Mouse (Mus musculus): ENCODE results near the gene Sox5. TPM values are rescaled to one million over a fixed set of nuclear protein-coding genes. Genes with fewer than 3 reads are reported as not detected.

Sox5 gene
- polyA plus RNA-seq, 1 experiment from 2014 or later = 49.3 TPM

GRCm38 (mm10) chr6:144453605-144454004 is 328.2 kb downstream of the Sox5 start:
- H3K36me3 ChIP-seq (replicated peaks) = no peaks in the 10 kb centered on the region
- ATAC-seq (replicated peaks) = no peak
- WGBS = 24% methylated on average over 7 of the region's 7 CpGs

GRCm38 (mm10) chr6:144453147-144453546 is 328.6 kb downstream of the Sox5 start:
- Histone ChIP-seq H3K9me3 (no peaks in the 10 kb centered on the region), H3K27ac (no peak overlapping the region), H3K4me1 (peaks cover 8% of the 10 kb centered on the region; the same call in 1 of the 2 replicates), H3K36me3 (replicated peaks) (no peaks in the 10 kb centered on the region), H3K4me2 (no peak overlapping the region), H3K4me3 (no peak overlapping the region), H3K27me3 (replicated peaks) (no peaks in the 10 kb centered on the region), H3K9ac (no peak overlapping the region)
- no peak for ATAC-seq (replicated peaks)
- 43% methylated on average over 1 of the region's 1 CpGs for WGBS

More at GRCm38 (mm10) chr6:144453605-144454004, 328.2 kb downstream of the Sox5 start:
- Histone ChIP-seq H3K9me3 (no peaks in the 10 kb centered on the region), H3K4me2 (no peak overlapping the region), H3K9ac (no peak overlapping the region), H3K27me3 (replicated peaks) (no peaks in the 10 kb centered on the region), H3K4me1 (peaks cover 8% of the 10 kb centered on the region; the same call in 1 of the 2 replicates), H3K4me3 (no peak overlapping the region), H3K27ac (no peak overlapping the region)

- H3K36me3 ChIP-seq (replicated peaks) = no peaks in the 10 kb centered on the region
- H3K4me1 ChIP-seq = peaks cover 8% of the 10 kb centered on the region; the same call in 1 of the 2 replicates
- no peaks in the 10 kb centered on the region for H3K27me3 ChIP-seq (replicated peaks)
- no peak overlapping the region for H3K4me2 ChIP-seq
- ATAC-seq (replicated peaks) = no peak
- H3K9ac ChIP-seq = no peak overlapping the region
- no peak overlapping the region for H3K27ac ChIP-seq
- no peak overlapping the region for H3K4me3 ChIP-seq
- no peaks in the 10 kb centered on the region for H3K9me3 ChIP-seq
- 70% methylated on average over 11 of the region's 11 CpGs for WGBS
These were observed 329.4 kb downstream of the Sox5 start for GRCm38 (mm10) chr6:144452200-144452977.

- Histone ChIP-seq H3K4me3 (no peak overlapping the region), H3K36me3 (replicated peaks) (no peaks in the 10 kb centered on the region), H3K9me3 (no peaks in the 10 kb centered on the region), H3K4me2 (no peak overlapping the region), H3K4me1 (peaks cover 8% of the 10 kb centered on the region; the same call in 1 of the 2 replicates), H3K9ac (no peak overlapping the region), H3K27me3 (replicated peaks) (no peaks in the 10 kb centered on the region), H3K27ac (no peak overlapping the region)
- no peak for ATAC-seq (replicated peaks)
- 93% methylated on average over 4 of the region's 4 CpGs for WGBS
These were observed 330.1 kb downstream of the Sox5 start for GRCm38 (mm10) chr6:144451631-144452030.

- Histone ChIP-seq H3K27me3 (replicated peaks) (no peaks in the 10 kb centered on the region), H3K4me2 (no peak overlapping the region), H3K36me3 (replicated peaks) (no peaks in the 10 kb centered on the region), H3K4me3 (no peak overlapping the region), H3K9me3 (no peaks in the 10 kb centered on the region), H3K9ac (no peak overlapping the region), H3K4me1 (0 out of 2 replicates have a peak, but pooled peaks cover 5% of the 10 kb centered on the region), H3K27ac (no peak overlapping the region)
- ATAC-seq (replicated peaks) = peak; percentile 62; the same call in 1 of the 2 replicates
- WGBS = 20% methylated on average over 8 of the region's 8 CpGs
These were observed 335.9 kb downstream of the Sox5 start for GRCm38 (mm10) chr6:144445761-144446373.

- 0 out of 2 replicates have a peak, but pooled peaks cover 5% of the 10 kb centered on the region for H3K4me1 ChIP-seq
- H3K27me3 ChIP-seq (replicated peaks) = no peaks in the 10 kb centered on the region
- H3K4me3 ChIP-seq = no peak overlapping the region
- 83% methylated on average over 5 of the region's 5 CpGs for WGBS
- no peak for ATAC-seq (replicated peaks)
- no peaks in the 10 kb centered on the region for H3K9me3 ChIP-seq
- H3K4me2 ChIP-seq = no peak overlapping the region
- no peaks in the 10 kb centered on the region for H3K36me3 ChIP-seq (replicated peaks)
- no peak overlapping the region for H3K27ac ChIP-seq
- no peak overlapping the region for H3K9ac ChIP-seq
These were observed 337.4 kb downstream of the Sox5 start for GRCm38 (mm10) chr6:144444367-144444766.

- Histone ChIP-seq H3K9me3 (no peaks in the 10 kb centered on the region), H3K4me1 (0 out of 2 replicates have a peak, but pooled peaks cover 5% of the 10 kb centered on the region), H3K36me3 (replicated peaks) (no peaks in the 10 kb centered on the region), H3K9ac (no peak overlapping the region), H3K4me3 (no peak overlapping the region), H3K27ac (no peak overlapping the region), H3K4me2 (no peak overlapping the region), H3K27me3 (replicated peaks) (no peaks in the 10 kb centered on the region)
- 65% methylated on average over 1 of the region's 1 CpGs for WGBS
- ATAC-seq (replicated peaks) = no peak
These were observed 338.1 kb downstream of the Sox5 start for GRCm38 (mm10) chr6:144443681-144444080.

- ATAC-seq (replicated peaks) = no peak
- H3K4me2 ChIP-seq = no peak overlapping the region
- H3K36me3 ChIP-seq (replicated peaks) = no peaks in the 10 kb centered on the region
- no peak overlapping the region for H3K27ac ChIP-seq
- 75% methylated on average over 5 of the region's 5 CpGs for WGBS
- H3K4me1 ChIP-seq = peaks cover 8% of the 10 kb centered on the region
- H3K27me3 ChIP-seq (replicated peaks) = no peaks in the 10 kb centered on the region
- H3K4me3 ChIP-seq = no peak overlapping the region
- no peaks in the 10 kb centered on the region for H3K9me3 ChIP-seq
- H3K9ac ChIP-seq = no peak overlapping the region
These were observed 352.5 kb downstream of the Sox5 start for GRCm38 (mm10) chr6:144429276-144429675.

- H3K9me3 ChIP-seq = no peaks in the 10 kb centered on the region
- H3K4me1 ChIP-seq = no peaks in the 10 kb centered on the region
- H3K9ac ChIP-seq = no peak overlapping the region
- H3K4me3 ChIP-seq = no peak overlapping the region
- no peaks in the 10 kb centered on the region for H3K27me3 ChIP-seq (replicated peaks)
- H3K36me3 ChIP-seq (replicated peaks) = no peaks in the 10 kb centered on the region
- WGBS = 95% methylated on average over 3 of the region's 3 CpGs
- H3K27ac ChIP-seq = no peak overlapping the region
- no peak overlapping the region for H3K4me2 ChIP-seq
- ATAC-seq (replicated peaks) = no peak
These were observed 373.7 kb downstream of the Sox5 start for GRCm38 (mm10) chr6:144408030-144408429.

- Histone ChIP-seq H3K9ac (no peak overlapping the region), H3K27me3 (replicated peaks) (no peaks in the 10 kb centered on the region), H3K27ac (no peak overlapping the region), H3K9me3 (no peaks in the 10 kb centered on the region), H3K4me1 (no peaks in the 10 kb centered on the region), H3K36me3 (replicated peaks) (no peaks in the 10 kb centered on the region), H3K4me2 (peak overlapping the region; percentile 0; the same call in 1 of the 2 replicates), H3K4me3 (no peak overlapping the region)
- ATAC-seq (replicated peaks) = no peak
- WGBS = 21% methylated on average over 10 of the region's 10 CpGs
These were observed 383.7 kb downstream of the Sox5 start for GRCm38 (mm10) chr6:144398115-144398514.

GRCm38 (mm10) chr6:144393151-144393550 is 388.6 kb downstream of the Sox5 start:
- ATAC-seq (replicated peaks) = no peak
- Histone ChIP-seq H3K4me3 (no peak overlapping the region), H3K27me3 (replicated peaks) (no peaks in the 10 kb centered on the region; the same call in 1 of the 2 replicates), H3K27ac (no peak overlapping the region), H3K4me1 (no peaks in the 10 kb centered on the region), H3K4me2 (no peak overlapping the region), H3K9me3 (no peaks in the 10 kb centered on the region), H3K9ac (no peak overlapping the region), H3K36me3 (replicated peaks) (no peaks in the 10 kb centered on the region)
- WGBS = 65% methylated on average over 6 of the region's 6 CpGs

GRCm38 (mm10) chr6:144389333-144390054 is 392.3 kb downstream of the Sox5 start:
- WGBS = 75% methylated on average over 14 of the region's 14 CpGs
- H3K9me3 ChIP-seq = no peaks in the 10 kb centered on the region
- no peak overlapping the region for H3K9ac ChIP-seq
- H3K4me3 ChIP-seq = no peak overlapping the region
- H3K4me1 ChIP-seq = peaks cover 6% of the 10 kb centered on the region; the same call in 1 of the 2 replicates
- no peak for ATAC-seq (replicated peaks)
- no peak overlapping the region for H3K27ac ChIP-seq
- H3K27me3 ChIP-seq (replicated peaks) = no peaks in the 10 kb centered on the region; the same call in 1 of the 2 replicates
- H3K36me3 ChIP-seq (replicated peaks) = no peaks in the 10 kb centered on the region
- H3K4me2 ChIP-seq = no peak overlapping the region
